Mouse (Mus musculus): Measurements from ENCODE around the gene Prpf40b.
"Not testable (repeated sequence)": the region's sequence is repeated elsewhere in the genome, so short reads cannot be mapped to it uniquely, and the experiment has no call there.

The Prpf40b gene

DNA sequence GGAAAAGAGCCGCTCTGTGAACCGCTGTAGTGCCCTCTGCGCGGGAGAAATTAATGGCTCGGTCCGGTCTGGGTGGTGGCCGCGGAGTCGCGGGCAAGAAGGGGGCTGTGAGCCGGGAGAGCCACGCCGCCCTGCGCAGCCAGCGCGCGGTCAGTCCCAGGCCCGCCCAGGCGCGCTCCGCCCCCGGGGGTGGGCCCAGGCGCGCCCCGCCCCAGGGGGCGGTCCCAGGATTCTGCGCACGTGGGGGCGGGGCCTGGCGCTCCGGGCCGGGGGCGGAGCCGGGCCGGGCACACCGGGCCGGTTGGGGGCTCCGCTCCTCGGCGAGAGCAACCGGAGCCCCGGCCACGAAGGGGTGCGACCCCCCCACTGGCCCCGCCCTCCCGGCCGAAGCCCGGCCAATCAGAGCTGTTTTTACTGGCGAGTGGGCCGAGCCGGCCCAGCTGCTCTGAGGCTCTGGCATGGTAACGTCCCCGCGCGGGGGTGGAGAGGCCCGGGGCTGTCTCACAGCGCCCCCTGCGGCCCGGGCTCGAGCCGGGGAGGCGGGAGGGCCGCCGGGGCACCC is at the start of gene Prpf40b:
Prpf40b (plus strand) TSS at position 275 of the 562 bp plus-strand sequence.
- peak; percentile 90 for DNase-seq

DNA sequence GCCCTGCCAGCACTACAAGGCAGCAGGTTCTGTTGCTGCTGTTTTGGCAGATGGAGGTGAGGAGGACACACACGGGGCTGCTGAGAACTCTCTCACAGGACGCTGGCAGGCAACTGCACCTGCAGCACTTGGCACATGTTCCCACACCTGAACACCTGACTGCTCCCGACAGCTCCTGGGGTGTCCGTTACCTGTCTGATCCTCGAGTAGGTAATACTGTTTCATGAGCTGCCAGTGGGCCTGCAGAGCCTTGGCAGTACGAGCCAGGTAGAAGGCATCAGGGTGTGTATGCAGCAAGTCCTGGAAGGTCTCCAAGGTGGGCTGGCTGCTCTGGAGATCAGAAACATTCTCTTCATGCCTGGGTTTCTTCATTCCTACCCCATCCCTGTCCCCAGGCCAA is 48.2 kb upstream of the Prpf40b start:
- DNase-seq, result not testable (repeated sequence)

DNA sequence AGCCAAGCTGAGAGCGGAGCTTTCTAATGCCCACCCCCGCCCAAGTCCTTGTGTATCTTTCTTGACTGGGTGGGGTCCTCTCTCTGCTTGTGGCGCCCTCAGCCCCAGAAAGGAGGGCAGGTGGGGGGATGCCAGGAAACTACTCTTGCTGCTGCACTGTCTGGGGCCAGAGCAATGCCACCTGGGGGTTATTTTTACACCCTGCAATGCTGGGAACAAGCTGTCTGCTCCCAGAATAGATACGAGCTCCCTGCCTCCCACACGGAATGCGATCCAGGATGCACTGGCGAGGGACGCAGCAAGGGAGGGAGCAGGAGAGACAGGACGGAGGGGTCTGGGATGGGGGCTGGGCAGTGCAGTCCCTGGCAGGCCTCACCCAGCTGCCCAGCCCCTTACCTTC is 45.9 kb upstream of the Prpf40b start:
- no peak for DNase-seq

DNA sequence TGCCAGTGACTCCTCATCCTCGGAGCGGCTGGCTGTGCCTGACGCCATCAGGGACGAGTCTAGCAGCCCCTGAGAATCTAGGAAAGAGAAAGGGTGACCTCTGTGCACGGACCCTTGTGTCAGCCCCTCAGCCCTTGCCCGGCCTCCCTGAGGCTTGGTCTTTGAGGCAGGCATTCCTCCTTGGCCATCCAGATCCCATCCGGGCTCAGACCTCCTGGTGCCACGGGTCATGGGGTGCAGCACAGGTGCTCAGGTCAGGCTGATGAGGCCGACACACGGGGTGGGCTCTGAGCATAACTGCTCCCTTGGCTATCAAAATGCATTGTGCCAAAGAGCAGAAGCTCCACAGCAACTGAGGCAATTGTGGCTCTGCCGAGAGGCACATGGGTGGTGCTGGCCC is 44.9 kb upstream of the Prpf40b start:
- no peak for DNase-seq

DNA sequence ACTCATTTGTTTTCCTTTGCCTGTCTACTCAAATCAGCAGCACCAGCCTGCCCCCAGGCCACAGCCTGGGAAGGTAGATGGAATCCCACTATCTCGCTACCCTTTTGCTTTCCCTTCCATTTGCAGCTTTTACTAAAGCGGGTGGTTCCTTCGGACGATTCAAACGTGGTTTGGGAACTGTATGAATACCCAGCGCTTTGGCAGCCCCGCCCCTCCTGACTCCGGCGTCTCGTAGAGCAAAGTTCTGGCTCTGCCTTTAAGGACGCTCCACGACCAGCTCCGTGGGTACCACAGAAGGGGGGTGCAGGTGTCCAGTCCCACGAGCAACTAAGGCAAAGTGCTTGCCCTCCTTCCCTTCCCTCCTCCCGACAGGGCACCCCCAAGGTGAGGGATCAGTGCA is 43.8 kb upstream of the Prpf40b start:
- DNase-seq, result peak; percentile 44

DNA sequence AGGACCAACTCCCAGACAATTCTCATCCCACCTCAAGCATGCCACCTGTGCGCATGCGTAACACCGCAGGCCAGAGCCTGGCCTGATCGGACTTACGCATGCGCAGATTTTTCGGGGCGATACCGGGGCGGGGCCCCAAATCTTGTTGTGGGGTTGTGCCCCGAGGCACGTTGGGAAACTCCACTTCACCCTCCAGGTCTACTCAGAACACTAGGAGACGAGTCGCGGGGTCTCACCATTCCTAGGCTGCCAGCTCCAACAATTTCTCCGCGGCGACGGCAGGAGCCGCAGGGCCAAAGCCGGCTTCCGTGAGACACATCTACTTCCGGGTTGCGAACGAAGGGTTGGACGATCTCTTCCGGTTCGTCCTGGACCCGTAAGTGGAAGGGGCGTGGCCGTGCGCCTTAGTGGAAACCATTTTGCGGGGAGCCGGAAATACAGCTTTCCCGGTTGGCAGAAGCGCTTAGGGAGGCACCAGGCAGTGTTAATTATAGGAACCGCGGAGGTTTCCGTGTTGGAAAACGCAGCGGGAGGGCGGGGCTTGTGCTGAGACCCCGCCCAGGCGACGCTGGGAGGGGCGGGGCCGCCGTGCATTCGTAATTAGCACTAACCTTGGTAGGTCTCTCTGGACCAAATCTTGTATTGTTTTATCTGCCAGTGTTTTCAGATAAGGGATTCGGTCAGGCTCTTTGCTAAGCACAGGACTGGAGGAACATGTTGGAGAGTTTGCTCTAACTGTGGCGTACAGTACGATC is 43.1 kb upstream of the Prpf40b start, which contains the start of gene Mcrs1:
Mcrs1 (minus strand) TSS at position 336 of the 755 bp plus-strand sequence.
- peak; percentile 97 for DNase-seq

DNA sequence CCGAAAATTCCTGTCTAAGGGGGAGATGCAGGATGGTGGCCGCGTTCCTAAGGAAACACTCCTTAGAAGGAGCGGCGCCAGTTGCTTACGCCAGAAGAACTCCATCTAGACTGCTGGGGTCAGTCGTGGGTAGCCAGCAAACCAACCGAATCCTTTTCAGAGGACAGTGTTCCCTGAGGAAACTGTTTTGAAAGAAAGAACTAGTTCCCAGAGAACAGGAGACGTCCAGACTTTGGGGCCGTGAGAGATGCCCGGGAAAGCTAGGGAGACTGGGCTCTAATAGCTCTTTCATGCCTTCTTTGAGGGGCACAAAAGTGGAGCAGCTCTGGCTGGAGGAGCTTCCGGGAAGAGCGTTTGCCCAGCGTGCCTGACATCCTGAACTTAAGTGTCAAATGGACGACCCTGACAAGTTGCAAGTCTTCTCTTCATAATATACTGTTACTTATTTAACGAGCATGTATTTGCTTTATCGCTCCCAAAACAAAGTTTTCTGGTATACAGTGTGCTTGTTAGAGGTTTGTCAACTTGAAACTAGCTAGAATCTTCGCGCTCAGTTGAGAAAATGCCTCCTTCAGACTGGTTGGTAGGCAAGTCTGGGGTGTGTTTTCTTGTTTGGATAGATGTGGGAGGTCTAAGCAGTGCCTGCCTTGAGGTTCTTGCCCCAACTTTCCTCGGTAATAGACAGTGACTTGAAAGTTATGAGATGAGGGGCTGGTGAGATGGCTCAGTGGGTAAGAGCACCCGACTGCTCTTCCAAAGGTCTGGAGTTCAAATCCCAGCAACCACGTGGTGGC is 42.3 kb upstream of the Prpf40b start:
- DNase-seq, result peak; percentile 23

DNA sequence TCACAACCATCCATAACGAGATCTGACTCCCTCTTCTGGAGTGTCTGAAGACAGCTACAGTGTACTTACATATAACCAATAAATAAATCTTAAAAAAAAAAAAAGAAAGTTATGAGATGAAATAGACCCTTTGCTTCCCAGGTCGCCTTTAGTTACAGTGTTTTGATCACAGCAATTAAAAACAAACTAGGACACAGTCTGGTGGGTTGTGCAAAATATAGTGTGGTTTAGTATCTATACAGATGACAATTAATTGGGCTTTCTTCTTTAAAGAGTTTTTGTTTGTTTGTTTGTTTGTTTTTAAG is 41.8 kb upstream of the Prpf40b start:
- not testable (repeated sequence) for DNase-seq

DNA sequence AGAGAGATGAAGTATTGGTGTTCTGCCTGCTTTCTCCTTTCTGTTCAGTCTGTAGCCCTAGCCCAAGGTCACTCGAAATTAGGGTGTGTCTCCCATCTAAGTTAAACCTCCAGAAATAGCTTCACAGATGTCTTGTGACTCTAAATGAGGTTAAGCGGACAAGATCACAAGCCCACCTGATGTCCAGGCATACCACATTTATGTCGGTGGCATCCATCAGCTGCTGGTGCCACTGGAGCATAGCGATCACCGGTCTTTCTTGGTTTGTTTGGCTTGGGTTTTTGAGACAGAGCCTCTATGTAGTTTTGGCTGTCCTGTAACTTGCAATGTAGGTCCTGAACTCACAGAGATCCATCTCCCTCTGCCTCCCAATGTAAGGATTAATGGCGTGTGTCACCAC is 41.1 kb upstream of the Prpf40b start:
- DNase-seq, result no peak

DNA sequence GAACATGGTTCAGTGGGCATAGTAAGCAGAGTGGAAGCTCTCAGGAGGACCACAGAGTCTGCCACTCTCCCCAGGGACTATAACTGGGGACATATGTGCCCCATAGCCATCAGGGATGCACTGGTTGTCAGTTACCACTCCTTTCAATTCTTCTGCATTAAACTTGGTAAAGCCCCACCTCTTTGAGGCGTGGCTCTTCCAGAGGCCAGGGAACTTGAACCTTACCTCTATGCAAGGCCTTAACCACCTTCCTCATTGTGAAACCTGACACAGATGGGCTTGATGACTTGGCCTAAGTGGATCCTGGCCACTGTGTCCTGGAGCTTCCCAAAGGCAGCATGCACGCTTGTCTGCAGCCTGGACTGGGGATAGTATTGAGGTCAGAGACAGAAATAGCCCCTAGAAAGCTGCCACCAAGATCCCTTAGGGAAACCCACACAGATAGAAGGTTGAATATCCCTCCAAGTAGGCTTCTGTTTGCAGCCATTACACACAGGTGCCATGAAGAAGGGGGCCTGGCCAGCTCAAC is 40.3 kb upstream of the Prpf40b start:
- DNase-seq, result no peak

DNA sequence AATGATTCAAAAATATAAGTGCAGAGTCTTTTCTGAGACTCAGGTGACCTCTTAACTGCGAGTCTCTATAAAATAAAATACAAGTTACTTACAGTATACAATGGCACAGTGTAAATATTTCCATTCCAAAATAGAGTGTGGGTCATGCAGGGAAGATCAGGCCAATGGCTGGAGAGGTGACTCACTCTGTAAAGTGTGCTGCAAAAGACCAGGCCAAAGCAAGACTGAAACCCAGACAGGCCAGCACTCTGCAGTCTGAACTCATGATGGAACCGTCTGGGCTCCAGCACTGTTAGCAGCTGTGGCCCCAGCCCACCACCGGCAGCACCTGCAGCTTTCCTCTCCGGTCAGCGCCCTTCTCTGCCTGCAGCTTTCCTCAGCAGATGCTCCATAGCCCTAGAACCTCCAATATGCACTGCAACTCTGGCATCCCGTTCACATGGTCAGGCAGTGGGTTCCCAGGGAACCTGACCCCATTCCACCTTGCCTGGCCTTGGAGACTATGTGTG is 39.6 kb upstream of the Prpf40b start:
- no peak for DNase-seq

DNA sequence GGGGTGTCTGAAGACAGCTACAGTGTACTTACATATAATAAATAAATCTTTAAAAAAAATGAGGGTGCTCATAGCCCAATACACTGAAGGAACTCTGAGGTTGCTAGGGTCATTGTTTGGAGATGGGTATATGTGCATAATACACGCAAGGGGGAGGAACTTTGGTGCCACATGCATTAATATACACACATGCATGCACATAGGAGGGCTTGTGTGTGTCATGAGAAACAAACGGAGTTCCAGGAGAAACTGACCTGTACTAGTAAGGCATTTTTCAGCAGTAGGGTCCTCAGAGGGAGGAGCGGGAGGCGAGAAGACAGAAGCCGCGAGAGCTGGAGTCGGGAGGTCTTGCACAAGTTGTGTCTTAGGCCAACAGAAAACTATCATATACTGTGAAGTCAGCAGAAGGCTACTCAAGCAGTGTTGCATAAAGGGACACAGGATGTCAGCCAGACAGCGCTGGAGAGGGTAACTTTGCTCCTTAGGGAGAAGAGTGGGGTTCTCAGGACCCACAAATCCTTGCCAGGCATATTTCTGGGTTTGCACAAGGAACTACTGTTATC is 35.6 kb upstream of the Prpf40b start:
- DNase-seq, result no peak

DNA sequence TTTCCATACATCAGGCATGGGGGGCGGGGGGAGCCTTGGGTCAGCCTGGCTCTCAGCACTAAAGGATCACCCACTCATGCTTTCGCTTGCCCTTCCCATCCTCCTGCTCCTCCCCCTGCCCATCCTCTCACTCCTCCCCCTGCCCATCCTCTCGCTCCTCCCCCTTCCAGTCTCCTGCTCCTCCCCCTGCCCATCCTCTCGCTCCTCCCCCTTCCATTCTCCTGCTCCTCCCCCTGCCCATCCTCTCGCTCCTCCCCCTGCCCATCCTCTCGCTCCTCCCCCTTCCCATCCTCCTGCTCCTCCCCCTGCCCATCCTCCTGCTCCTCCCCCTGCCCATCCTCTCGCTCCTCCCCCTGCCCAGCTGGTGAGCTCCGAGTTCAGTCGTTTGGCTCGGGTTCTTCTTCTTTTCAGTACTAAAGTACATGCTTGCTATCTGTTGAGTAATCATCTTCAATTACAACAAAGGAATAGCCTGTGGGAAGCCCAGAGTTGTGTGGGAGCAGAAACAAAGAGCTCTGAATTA is 35.1 kb upstream of the Prpf40b start:
- DNase-seq, result peak; percentile 67

DNA sequence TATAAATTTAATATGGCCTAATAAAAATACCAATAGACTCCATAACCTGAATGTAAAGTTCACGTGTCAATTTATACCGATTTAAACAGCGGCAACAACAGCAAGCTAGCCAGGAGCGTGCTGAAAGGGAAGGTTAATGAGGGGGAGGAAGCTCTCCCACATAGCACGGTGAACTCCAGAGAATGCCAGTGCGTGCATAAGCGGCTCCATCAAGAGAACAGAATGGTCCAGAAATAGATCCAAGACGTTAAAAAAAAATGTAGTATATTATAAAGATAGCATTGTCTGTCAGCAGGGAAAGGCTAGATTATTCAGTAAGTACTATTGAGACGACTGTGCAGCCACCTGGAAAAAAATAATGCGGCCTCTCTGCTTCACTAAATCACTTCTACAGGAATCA is 32.2 kb upstream of the Prpf40b start:
- DNase-seq, result no peak

DNA sequence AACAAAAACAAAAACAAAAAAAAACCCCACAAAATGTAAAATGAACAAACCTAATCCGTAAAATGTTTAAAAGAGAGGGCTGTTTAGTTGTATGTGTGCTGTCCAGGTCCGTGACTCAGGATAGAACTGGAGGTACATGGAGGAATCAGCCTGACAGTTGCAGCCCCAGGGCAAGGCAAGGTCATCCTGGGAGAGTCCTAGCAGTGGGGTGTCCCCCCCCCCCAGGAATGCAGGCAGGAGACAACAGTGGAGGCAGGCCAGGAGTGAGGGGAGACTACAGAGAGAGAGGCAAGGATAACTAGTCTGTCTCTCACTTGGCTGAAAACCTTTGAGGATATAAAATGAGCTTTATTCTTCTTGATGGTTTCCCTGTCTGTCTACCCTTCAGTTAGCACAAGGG is 30.5 kb upstream of the Prpf40b start:
- DNase-seq, result no peak

DNA sequence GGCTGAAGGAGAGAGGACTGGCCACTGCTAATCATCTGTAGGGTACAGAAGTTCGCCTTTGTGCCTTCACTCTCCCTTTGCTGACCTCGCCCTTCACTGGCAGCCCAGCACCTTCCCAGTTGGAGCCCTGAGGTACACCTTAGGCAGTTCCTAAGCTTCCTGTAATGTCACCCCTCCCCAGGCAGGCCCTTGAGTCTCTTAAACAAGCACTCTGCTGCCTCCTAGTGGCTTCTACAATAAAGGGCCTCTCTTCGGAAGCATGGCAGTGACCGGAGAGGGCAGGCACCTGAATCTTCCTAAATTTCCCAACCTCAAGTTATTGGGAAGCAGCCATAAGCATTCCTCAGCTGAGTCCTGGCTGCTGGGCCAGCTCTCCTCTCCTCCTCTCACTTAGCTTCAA is 29.2 kb upstream of the Prpf40b start:
- peak; percentile 85 for DNase-seq

DNA sequence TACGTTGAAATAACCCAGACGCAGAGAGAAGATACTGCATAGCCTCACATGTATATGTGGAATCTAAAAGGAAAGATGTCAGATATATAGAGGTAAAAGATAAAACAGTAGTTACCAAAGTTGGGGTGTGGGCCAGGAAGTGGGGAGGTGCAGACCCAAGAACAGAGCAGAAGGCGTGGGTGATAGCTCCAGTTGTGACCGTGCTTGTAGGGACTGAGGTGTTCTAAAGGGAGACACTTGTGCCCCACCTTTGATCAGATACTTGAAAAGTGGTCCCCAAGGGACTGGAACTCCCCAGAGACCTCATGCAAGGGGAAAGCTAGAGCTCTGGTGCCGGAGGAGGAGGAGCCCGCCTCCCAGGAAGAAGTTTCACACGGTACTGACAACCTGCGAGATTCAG is 18.8 kb upstream of the Prpf40b start:
- DNase-seq, result peak; percentile 39

DNA sequence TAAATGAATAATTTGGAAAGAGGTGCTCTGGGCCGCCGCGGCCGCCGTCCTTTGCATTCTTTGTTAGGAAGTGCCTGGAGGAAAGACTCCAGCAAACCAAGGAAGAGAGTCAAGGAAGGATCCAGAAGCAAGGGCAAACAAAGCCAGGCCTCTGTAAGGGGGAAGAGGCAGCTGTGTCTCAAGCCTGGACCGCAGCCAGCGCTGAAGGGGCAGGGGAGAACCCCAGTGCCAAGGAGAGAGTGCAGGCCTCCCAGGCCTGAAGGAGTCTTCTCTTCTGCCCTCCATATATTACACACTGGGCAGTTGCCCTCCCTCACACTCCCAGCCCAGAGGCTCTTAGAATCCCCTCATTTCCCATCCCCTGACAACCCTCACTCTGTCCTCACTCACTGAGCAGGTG is 16.6 kb upstream of the Prpf40b start:
- no peak for DNase-seq

DNA sequence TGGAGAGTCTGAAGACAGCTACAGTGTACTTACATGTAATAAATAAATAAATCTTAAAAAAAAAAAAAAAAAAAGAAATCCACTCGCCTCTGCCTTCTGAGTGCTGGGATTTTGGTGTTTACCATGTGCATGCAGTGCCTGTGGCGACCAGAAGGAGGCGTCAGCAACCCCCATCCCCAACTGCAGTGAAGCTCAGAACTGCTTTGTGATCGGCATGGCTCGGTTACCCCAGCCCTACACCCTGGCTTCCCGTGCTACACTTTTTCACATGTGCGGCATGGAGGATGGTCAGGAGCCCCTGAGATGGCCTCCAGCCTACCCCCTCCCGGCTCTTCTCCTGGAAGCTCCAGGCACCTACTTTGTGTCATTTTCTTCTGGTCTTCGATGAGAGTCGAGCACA is 11.4 kb upstream of the Prpf40b start:
- peak; percentile 27 for DNase-seq

DNA sequence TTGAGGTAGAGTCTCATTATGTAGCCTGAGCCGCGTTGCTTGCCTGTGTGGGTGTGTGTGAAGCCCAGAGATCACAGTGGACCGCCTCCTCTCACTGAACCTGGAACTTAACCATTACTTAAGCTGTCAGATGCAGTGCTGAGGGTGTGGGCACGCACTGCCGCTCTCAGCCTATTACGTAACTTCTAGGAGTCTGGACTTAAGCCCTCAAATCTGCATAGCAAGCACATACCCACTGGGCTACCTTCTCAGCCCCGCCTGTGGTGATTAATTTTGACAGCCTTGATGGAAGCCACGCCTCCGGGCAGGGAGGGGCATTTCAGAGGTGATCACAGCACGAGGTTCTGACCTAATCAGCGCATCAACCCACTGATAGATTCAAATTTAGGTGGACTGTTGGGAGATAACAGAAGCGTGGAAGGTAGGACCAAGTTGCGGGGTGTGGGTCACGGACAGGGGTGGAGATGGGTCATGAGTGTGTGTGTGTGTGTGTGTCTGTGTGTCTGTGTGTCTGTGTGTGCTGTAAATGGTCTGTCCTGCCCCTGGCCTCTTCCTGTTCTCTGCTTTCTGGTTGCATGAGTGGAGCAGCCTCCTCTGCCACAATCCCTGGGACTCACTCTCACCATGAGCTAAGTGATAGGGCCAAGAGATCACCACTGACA is 10.2 kb upstream of the Prpf40b start:
- no peak for DNase-seq

DNA sequence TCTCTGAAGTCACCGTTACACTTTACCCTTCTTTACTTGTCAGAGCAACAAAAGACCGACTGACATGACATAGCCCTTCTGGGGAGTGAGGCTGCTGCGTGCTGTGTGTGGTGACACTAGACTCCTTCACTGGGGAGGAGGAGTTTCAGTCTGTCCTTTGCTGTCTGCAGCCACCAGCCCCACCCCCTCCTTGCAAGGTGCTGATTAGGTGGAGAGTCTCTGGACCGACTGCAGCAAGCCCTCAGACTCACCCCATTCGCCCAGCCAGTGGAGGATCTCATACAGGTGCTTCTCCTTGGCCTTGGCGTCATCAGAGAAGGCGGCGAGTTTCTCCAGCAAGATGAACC is 9.7 kb upstream of the Prpf40b start:
- DNase-seq, result no peak

DNA sequence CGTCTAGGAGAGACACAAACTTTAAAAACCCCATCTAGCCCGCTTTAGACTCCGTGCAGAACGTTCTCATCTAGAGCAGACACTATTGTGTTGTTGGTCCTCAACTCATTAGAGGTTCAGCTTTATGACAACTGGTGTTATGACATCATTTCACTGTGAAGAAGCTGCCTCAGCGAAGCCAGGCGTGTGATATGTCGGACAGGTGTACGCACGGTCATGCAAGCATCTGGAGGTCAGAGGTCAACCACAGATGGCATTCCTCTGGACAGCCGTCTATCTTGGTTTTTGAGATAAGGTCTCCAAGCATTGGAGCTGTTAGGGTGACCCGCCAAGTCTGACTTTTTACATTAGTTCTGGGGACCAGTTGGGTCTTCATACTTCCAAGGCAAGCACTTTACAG is 4.3 kb upstream of the Prpf40b start:
- DNase-seq, result no peak

DNA sequence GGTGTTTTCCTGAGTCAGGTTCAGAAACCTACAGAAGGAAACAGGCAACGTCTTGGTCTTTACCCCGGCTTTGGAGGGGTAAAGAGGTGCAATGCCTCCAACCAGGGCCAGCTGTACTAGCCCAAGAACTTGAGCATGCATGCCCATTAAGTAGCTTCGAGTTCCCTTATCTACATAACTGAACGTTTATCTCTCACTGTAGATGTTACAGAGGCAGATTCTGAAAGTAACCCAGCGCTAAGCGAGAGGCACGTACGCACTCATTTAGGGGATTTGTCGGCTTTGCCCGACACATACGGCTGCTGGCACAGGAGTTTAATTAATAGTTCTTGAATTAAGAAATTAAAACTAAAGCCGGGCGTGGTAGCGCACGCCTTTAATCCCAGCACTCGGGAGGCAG is 600 bp upstream of the Prpf40b start:
- no peak for DNase-seq
